Mouse (Mus musculus): Measurements from ENCODE around the gene Maml3. TPM values are rescaled to one million over a fixed set of nuclear protein-coding genes. Genes with fewer than 3 reads are reported as not detected.

Gene Maml3
- polyA plus RNA-seq, 1 experiment from 2014 or later: 8.0 TPM

DNA sequence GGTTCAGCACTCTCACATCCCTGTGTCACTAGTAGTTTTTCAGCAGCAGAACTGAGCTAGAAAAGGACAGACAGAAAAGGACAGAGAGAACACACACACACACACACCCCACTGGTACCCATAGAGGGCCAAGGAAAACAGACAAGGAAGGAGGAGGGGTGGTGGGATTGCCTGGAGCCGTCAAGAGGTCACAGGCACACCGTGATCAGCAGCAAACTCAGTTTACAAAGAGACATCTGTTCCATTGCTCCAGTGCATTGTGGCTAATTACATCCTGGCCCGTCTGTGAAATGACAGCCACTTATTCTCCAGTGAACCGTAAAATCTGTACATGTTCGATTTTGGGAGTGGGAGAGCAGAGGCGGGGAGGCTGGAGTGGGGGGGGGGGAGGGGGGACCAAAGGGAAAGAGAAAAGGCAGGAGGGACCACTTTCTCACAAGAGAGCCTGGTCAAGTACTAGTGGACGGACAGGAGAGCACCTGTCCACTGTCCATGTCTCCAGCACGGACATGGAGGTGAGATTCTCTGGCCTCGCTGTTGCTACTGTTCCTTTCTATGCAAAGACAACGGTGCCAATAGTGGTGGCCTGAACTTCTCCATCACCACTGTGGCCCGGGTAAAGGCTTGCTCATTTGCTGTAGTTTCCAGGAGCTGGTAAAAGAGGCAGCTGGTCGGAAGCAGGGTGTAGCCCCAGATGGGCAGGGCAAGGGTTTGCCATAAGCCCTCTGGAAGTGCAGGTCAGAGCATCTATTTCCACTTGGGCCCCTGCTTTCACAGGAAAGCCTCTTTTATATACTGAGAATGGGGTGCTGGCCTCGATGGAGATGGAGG is 299.2 kb downstream of the Maml3 start:
- Histone ChIP-seq H3K36me3 (replicated peaks; ENCODE audit: control insufficient read depth, insufficient read depth) (no peaks in the 10 kb centered on the region), H3K9me3 (ENCODE audit: control insufficient read depth, low read length) (no peaks in the 10 kb centered on the region), H3K9ac (no peak overlapping the region), H3K27ac (peak overlapping the region; percentile 70), H3K4me2 (replicated peaks) (no peak overlapping the region), H3K4me3 (replicated peaks; ENCODE audit: low read length) (no peak overlapping the region), H3K27me3 (ENCODE audit: control insufficient read depth, insufficient read depth, low read length) (no peaks in the 10 kb centered on the region), H3K4me1 (replicated peaks; ENCODE audit: control insufficient read depth, insufficient read depth, low read length) (peaks cover 53% of the 10 kb centered on the region)
- ATAC-seq (ENCODE audit: low FRiP score) (peak; percentile 60; the same call in 1 of the 2 replicates), DNase-seq (ENCODE audit: low spot score) (peak; percentile 44)
- WGBS: 13% methylated on average over 13 of the region's 13 CpGs

- DNase-seq (ENCODE audit: low spot score) (no peak), ATAC-seq (ENCODE audit: low FRiP score) (no peak)
- H3K36me3 ChIP-seq (replicated peaks; ENCODE audit: control insufficient read depth, insufficient read depth): no peaks in the 10 kb centered on the region
- H3K4me3 ChIP-seq (replicated peaks; ENCODE audit: low read length): no peak overlapping the region
- WGBS: 64% methylated on average over 6 of the region's 6 CpGs
- H3K9ac ChIP-seq: no peak overlapping the region
- peaks cover 42% of the 10 kb centered on the region for H3K4me1 ChIP-seq (replicated peaks; ENCODE audit: control insufficient read depth, insufficient read depth, low read length)
- H3K27ac ChIP-seq: no peak overlapping the region
- H3K9me3 ChIP-seq (ENCODE audit: control insufficient read depth, low read length): no peaks in the 10 kb centered on the region
- no peak overlapping the region for H3K4me2 ChIP-seq (replicated peaks)
- no peaks in the 10 kb centered on the region for H3K27me3 ChIP-seq (ENCODE audit: control insufficient read depth, insufficient read depth, low read length)
These were observed 301.0 kb downstream of the Maml3 start for GRCm38 (mm10) chr3:51803903-51804302.

DNA sequence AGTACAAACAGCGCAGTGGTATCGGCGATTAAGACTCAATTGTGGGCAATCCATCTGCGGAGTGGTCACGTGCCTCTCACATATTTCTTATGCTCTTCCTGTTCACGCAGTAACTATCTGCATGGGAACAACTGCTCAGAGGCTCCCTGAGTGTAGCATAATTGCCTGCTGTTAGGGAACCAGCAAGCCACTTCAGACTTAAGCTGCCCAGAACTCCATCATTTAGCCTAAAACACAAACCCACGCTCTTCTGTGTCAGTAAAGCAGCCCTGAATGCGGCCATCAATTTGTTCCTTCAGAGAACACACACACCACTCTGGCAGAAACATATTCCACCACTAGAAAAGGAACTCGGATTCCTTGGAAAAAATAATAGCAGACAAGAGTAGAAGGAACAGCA is 305.2 kb downstream of the Maml3 start:
- H3K4me1 ChIP-seq (replicated peaks; ENCODE audit: control insufficient read depth, insufficient read depth, low read length): peaks cover 41% of the 10 kb centered on the region
- no peaks in the 10 kb centered on the region for H3K9me3 ChIP-seq (ENCODE audit: control insufficient read depth, low read length)
- H3K9ac ChIP-seq: no peak overlapping the region
- H3K4me3 ChIP-seq (replicated peaks; ENCODE audit: low read length): no peak overlapping the region
- H3K27ac ChIP-seq: no peak overlapping the region
- DNase-seq (ENCODE audit: low spot score): no peak
- no peaks in the 10 kb centered on the region for H3K27me3 ChIP-seq (ENCODE audit: control insufficient read depth, insufficient read depth, low read length)
- no peaks in the 10 kb centered on the region for H3K36me3 ChIP-seq (replicated peaks; ENCODE audit: control insufficient read depth, insufficient read depth)
- 82% methylated on average over 9 of the region's 9 CpGs for WGBS
- no peak for ATAC-seq (ENCODE audit: low FRiP score)
- no peak overlapping the region for H3K4me2 ChIP-seq (replicated peaks)

GRCm38 (mm10) chr3:51796838-51797237 is 308.0 kb downstream of the Maml3 start:
- peak overlapping the region; percentile 42 for H3K4me2 ChIP-seq (replicated peaks)
- no peak overlapping the region for H3K9ac ChIP-seq
- H3K27me3 ChIP-seq (ENCODE audit: control insufficient read depth, insufficient read depth, low read length): no peaks in the 10 kb centered on the region
- ATAC-seq (ENCODE audit: low FRiP score) (no peak), DNase-seq (ENCODE audit: low spot score) (no peak)
- no peaks in the 10 kb centered on the region for H3K36me3 ChIP-seq (replicated peaks; ENCODE audit: control insufficient read depth, insufficient read depth)
- WGBS: 25% methylated on average over 6 of the region's 6 CpGs
- H3K27ac ChIP-seq: peak overlapping the region; percentile 59
- peaks cover 36% of the 10 kb centered on the region for H3K4me1 ChIP-seq (replicated peaks; ENCODE audit: control insufficient read depth, insufficient read depth, low read length)
- H3K4me3 ChIP-seq (replicated peaks; ENCODE audit: low read length): no peak overlapping the region
- no peaks in the 10 kb centered on the region for H3K9me3 ChIP-seq (ENCODE audit: control insufficient read depth, low read length)

DNA sequence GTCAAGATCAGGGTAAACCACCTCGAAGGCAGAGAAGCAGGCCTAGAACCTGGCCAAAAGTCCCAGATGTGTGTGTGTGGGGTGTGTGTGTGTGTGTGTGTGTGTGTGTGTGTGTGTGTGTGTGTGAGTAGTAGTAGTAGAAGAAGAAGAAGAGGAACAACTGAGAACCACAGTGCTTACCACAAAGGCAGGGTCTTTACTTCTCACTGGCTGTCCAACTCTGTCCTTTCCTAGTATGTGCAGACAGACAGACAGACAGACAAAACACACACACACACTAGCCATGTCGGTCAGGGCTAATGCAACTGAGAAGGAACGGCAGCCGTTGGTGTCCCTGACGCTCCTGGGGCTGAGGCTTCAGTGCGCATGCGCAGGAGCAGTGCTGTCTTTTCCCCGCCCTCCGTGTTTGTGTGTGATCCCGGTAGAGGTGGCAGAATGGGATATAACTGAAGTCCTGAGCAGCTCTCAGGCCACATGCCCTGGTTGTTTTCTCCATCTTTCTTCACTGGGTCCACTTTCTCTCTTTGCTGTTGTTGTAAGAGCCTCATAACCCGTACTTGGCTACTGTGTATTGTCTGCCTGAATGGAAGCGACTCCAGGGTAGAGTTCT is 308.6 kb downstream of the Maml3 start:
- peak; percentile 55 for ATAC-seq (ENCODE audit: low FRiP score)
- no peak overlapping the region for H3K4me3 ChIP-seq (replicated peaks; ENCODE audit: low read length)
- peak overlapping the region; percentile 59 for H3K27ac ChIP-seq
- DNase-seq (ENCODE audit: low spot score): peak; percentile 77
- H3K4me2 ChIP-seq (replicated peaks): peak overlapping the region; percentile 42
- no peaks in the 10 kb centered on the region for H3K36me3 ChIP-seq (replicated peaks; ENCODE audit: control insufficient read depth, insufficient read depth)
- H3K4me1 ChIP-seq (replicated peaks; ENCODE audit: control insufficient read depth, insufficient read depth, low read length): peaks cover 36% of the 10 kb centered on the region
- no peaks in the 10 kb centered on the region for H3K27me3 ChIP-seq (ENCODE audit: control insufficient read depth, insufficient read depth, low read length)
- WGBS: 53% methylated on average over 12 of the region's 12 CpGs
- H3K9me3 ChIP-seq (ENCODE audit: control insufficient read depth, low read length): no peaks in the 10 kb centered on the region
- no peak overlapping the region; the same call in 1 of the 2 replicates for H3K9ac ChIP-seq

DNA sequence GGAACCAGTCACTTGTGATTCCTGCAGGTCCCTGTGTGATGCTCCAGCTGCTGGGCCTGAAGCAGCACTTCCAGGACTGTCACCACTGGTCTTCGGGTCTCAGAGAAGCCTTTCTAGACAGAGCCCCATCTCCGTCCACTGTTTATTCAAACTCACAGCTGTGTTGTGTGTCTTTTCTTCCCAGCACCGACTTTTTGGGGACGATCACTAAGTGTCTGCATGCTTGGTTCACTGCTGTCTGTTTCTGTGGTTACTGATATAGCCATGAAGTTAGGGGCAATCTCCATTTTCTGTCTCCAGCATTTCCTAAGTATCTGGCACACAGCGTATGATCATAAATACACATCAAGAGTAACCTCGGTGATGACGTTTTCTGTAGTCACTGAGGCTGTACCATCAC is 313.3 kb downstream of the Maml3 start:
- whole genome bisulfite sequencing: 39% methylated on average over 7 of the region's 7 CpGs
- ATAC-seq (ENCODE audit: low FRiP score) (no peak), DNase-seq (ENCODE audit: low spot score) (no peak)
- no peaks in the 10 kb centered on the region for H3K9me3 ChIP-seq (ENCODE audit: control insufficient read depth, low read length)
- H3K27me3 ChIP-seq (ENCODE audit: control insufficient read depth, insufficient read depth, low read length): no peaks in the 10 kb centered on the region
- no peak overlapping the region for H3K4me3 ChIP-seq (replicated peaks; ENCODE audit: low read length)
- no peak overlapping the region for H3K4me2 ChIP-seq (replicated peaks)
- no peaks in the 10 kb centered on the region for H3K36me3 ChIP-seq (replicated peaks; ENCODE audit: control insufficient read depth, insufficient read depth)
- no peak overlapping the region for H3K9ac ChIP-seq
- H3K4me1 ChIP-seq (replicated peaks; ENCODE audit: control insufficient read depth, insufficient read depth, low read length): peaks cover 35% of the 10 kb centered on the region
- H3K27ac ChIP-seq: peak overlapping the region; percentile 3; the same call in 1 of the 2 replicates

- H3K4me1 ChIP-seq (replicated peaks; ENCODE audit: control insufficient read depth, insufficient read depth, low read length): peaks cover 30% of the 10 kb centered on the region
- no peaks in the 10 kb centered on the region for H3K9me3 ChIP-seq (ENCODE audit: control insufficient read depth, low read length)
- ATAC-seq (ENCODE audit: low FRiP score): no peak
- H3K4me3 ChIP-seq (replicated peaks; ENCODE audit: low read length): no peak overlapping the region
- peak overlapping the region; percentile 50 for H3K9ac ChIP-seq
- no peak for DNase-seq (ENCODE audit: low spot score)
- peak overlapping the region; percentile 90 for H3K27ac ChIP-seq
- WGBS: 18% methylated on average over 10 of the region's 10 CpGs
- no peaks in the 10 kb centered on the region for H3K36me3 ChIP-seq (replicated peaks; ENCODE audit: control insufficient read depth, insufficient read depth)
- H3K27me3 ChIP-seq (ENCODE audit: control insufficient read depth, insufficient read depth, low read length): no peaks in the 10 kb centered on the region
- H3K4me2 ChIP-seq (replicated peaks): peak overlapping the region; percentile 45
These were observed 315.4 kb downstream of the Maml3 start for GRCm38 (mm10) chr3:51789389-51789904.

GRCm38 (mm10) chr3:51788591-51789339 is 316.1 kb downstream of the Maml3 start:
- no peaks in the 10 kb centered on the region for H3K36me3 ChIP-seq (replicated peaks; ENCODE audit: control insufficient read depth, insufficient read depth)
- 0 out of 2 replicates have a peak overlapping the region, but pooled peaks have one; percentile 9 for H3K4me3 ChIP-seq (replicated peaks; ENCODE audit: low read length)
- peak; percentile 79 for DNase-seq (ENCODE audit: low spot score)
- H3K9me3 ChIP-seq (ENCODE audit: control insufficient read depth, low read length): no peaks in the 10 kb centered on the region
- H3K4me1 ChIP-seq (replicated peaks; ENCODE audit: control insufficient read depth, insufficient read depth, low read length): peaks cover 30% of the 10 kb centered on the region
- peak; percentile 81 for ATAC-seq (ENCODE audit: low FRiP score)
- H3K27me3 ChIP-seq (ENCODE audit: control insufficient read depth, insufficient read depth, low read length): no peaks in the 10 kb centered on the region
- under 1% methylated on average over 17 of the region's 17 CpGs for WGBS
- H3K27ac ChIP-seq: peak overlapping the region; percentile 90
- H3K9ac ChIP-seq: peak overlapping the region; percentile 50
- peak overlapping the region; percentile 45 for H3K4me2 ChIP-seq (replicated peaks)

DNA sequence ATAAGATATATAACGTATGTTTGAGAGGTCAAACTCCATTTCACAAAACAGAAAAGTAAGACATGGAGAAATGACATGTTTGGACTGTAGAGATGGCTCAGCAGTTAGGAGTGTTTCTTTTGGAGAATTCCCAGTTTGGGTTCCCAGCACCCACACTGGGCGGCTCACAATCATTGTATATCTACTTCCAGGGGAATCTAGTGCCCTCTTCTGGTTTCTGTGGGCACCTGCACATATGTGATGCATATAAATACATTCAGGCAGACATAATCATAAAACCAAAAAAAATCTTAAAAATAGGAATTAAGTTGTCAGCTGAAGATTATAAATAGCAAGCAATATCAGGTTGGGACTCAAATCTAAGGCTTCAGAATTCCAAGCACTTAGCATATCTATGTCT is 316.9 kb downstream of the Maml3 start:
- no peaks in the 10 kb centered on the region for H3K27me3 ChIP-seq (ENCODE audit: control insufficient read depth, insufficient read depth, low read length)
- H3K27ac ChIP-seq: peak overlapping the region; percentile 90
- ATAC-seq (ENCODE audit: low FRiP score) (no peak), DNase-seq (ENCODE audit: low spot score) (no peak)
- no peak overlapping the region for H3K9ac ChIP-seq
- no peaks in the 10 kb centered on the region for H3K9me3 ChIP-seq (ENCODE audit: control insufficient read depth, low read length)
- H3K4me1 ChIP-seq (replicated peaks; ENCODE audit: control insufficient read depth, insufficient read depth, low read length): peaks cover 30% of the 10 kb centered on the region
- H3K36me3 ChIP-seq (replicated peaks; ENCODE audit: control insufficient read depth, insufficient read depth): no peaks in the 10 kb centered on the region
- WGBS: over 99% methylated on average over 2 of the region's 2 CpGs
- no peak overlapping the region for H3K4me3 ChIP-seq (replicated peaks; ENCODE audit: low read length)
- 0 out of 2 replicates have a peak overlapping the region, but pooled peaks have one; percentile 45 for H3K4me2 ChIP-seq (replicated peaks)
